ENCODE assay signal across 9 mouse cellular contexts in the genomic region with DNA sequence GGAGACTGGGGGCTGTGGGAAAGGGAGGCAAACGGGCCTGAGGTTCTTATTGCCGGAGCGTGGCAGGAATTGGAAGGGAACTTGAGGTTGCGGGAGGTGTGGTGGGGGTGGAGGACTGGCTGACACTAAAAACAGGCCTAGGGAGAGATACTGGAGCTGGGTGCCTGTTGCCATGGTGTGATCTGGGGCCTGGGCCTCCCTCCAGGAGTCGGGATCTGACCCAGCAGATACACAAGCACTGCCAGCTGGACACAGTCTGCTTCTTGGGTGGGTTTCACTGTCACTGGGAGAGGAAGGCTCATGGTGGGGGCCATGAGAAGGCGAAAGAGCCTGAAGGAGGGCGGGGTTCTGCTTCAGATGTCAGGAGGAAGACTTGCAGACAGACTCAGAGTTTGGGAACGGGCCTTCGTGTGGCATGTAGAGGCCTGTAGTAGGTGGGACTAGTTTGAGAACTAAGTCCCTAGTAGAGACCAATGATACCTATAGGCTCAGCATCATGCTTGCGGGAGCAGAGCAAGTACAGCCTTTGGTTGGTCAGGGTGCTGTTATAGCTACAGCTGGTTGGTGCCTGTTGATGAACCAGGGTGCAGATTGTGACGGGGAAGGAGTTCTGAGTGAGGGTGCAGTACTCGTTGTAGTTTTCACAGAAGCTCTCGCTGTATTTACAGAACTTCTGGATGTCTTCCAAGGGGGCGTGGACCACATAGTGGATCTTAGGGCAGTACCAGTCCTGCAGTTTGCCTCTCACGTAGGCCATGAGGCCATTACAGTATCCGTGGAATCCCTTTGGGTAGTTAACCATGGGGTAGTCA. TPM values are rescaled to one million over a fixed set of nuclear protein-coding genes. Genes with fewer than 3 reads are reported as not detected.
DNase-seq lines count a peak whose midpoint lies in the region; ATAC-seq and TF ChIP-seq lines count a peak whose summit lies in the region.
"Had no signal": no experiment of that assay in that cellular context is flagged by ENCODE, and none has a peak within 500 bp of the region (broad histone marks: within the 10 kb centered on the region; RNA-seq: fewer than 3 reads in every experiment).

No protein-coding gene starts in this region.

- 0 out of 2 replicates have a peak, but pooled peaks have one; percentile 28 for ATAC-seq in limb, embryonic 12.5 days (ENCODE audit: insufficient number of reproducible peaks, insufficient read depth, low FRiP score, low TSS enrichment, low read depth)
- ATAC-seq in lung, embryonic 15.5 days (ENCODE audit: borderline replicate concordance, extremely low read depth, low FRiP score, low TSS enrichment), result peak; percentile 81
- ATAC-seq in stomach, postnatal 0 days (ENCODE audit: low FRiP score, low TSS enrichment), result peak; percentile 74; the same call in 1 of the 2 replicates

- no peak for TF ChIP-seq CTCF in stomach, postnatal 0 days (IDR thresholded peaks at IDR 0.05; ENCODE audit: low read depth)
- no peak for TF ChIP-seq CTCF in kidney, adult 2 months (conservative IDR thresholded peaks at IDR 0.05; ENCODE audit: insufficient read depth, insufficient read length, low read depth, low read length)

- TF ChIP-seq EP300 in stomach, postnatal 0 days (optimal IDR thresholded peaks at IDR 0.05), result no peak

- H3K9me3 ChIP-seq in limb, embryonic 12.5 days, result no peaks in the 10 kb centered on the region
- H3K9me3 ChIP-seq in limb, embryonic 10.5 days (replicated peaks), result no peaks in the 10 kb centered on the region
- H3K9me3 ChIP-seq in lung, embryonic 15.5 days, result no peaks in the 10 kb centered on the region
- H3K9me3 ChIP-seq in stomach, postnatal 0 days (ENCODE audit: control insufficient read depth, low read length), result no peaks in the 10 kb centered on the region

- 81% methylated on average over 16 of the region's 16 CpGs for WGBS in limb, embryonic 12.5 days
- 84% methylated on average over 16 of the region's 16 CpGs for WGBS in limb, embryonic 10.5 days
- 53% methylated on average over 16 of the region's 16 CpGs for WGBS in lung, embryonic 15.5 days
- WGBS in stomach, postnatal 0 days, result 32% methylated on average over 16 of the region's 16 CpGs
- WGBS in kidney, adult 2 months, result 78% methylated on average over 16 of the region's 16 CpGs

- intact Hi-C loops in heart, postnatal 36 days (cut with DNase I), result no loop called here

- no peak overlapping the region for H3K27ac ChIP-seq in limb, embryonic 12.5 days
- H3K27ac ChIP-seq in limb, embryonic 10.5 days, result no peak overlapping the region
- H3K27ac ChIP-seq in lung, embryonic 15.5 days, result peak overlapping the region; percentile 59
- peak overlapping the region; percentile 81 for H3K27ac ChIP-seq in stomach, postnatal 0 days (replicated peaks)
- H3K27ac ChIP-seq in kidney, adult 2 months (ENCODE audit: insufficient read depth, low read depth, low read length), result no peak overlapping the region

- no peak overlapping the region for H3K4me2 ChIP-seq in limb, embryonic 12.5 days
- H3K4me2 ChIP-seq in lung, embryonic 15.5 days, result no peak overlapping the region
- H3K4me2 ChIP-seq in stomach, postnatal 0 days (replicated peaks; ENCODE audit: low read depth), result no peak overlapping the region

- no peaks in the 10 kb centered on the region; the same call in 1 of the 2 replicates for H3K4me1 ChIP-seq in limb, embryonic 12.5 days (replicated peaks)
- no peaks in the 10 kb centered on the region for H3K4me1 ChIP-seq in limb, embryonic 10.5 days
- H3K4me1 ChIP-seq in lung, embryonic 15.5 days, result peaks cover 14% of the 10 kb centered on the region
- peaks cover 14% of the 10 kb centered on the region for H3K4me1 ChIP-seq in stomach, postnatal 0 days (replicated peaks; ENCODE audit: control insufficient read depth, insufficient read depth)
- H3K4me1 ChIP-seq in kidney, adult 2 months (ENCODE audit: control insufficient read depth, insufficient read depth, low read length), result no peaks in the 10 kb centered on the region

- no peak overlapping the region; the same call in 1 of the 2 replicates for H3K9ac ChIP-seq in limb, embryonic 12.5 days (replicated peaks)
- no peak overlapping the region for H3K9ac ChIP-seq in lung, embryonic 15.5 days
- H3K9ac ChIP-seq in stomach, postnatal 0 days (ENCODE audit: low read length), result no peak overlapping the region

- no peak for TF ChIP-seq POLR2A in kidney, adult 2 months (IDR thresholded peaks at IDR 0.05; ENCODE audit: low read depth, low read length)

- DNase-seq in limb, embryonic 10.5 days (ENCODE audit: low spot score), result no peak
- peak; percentile 85 for DNase-seq in gastrocnemius, adult 18-20 months (ENCODE audit: low spot score)
- DNase-seq in heart, postnatal 36 days, result peak; percentile 62 to 65
- peak; percentile 37 for DNase-seq in stomach, postnatal 0 days (ENCODE audit: low spot score)
- no peak for DNase-seq in adrenal gland, postnatal 36 days
- no peak for DNase-seq in kidney, adult 2 months

- no peak overlapping the region for H3K4me3 ChIP-seq in limb, embryonic 12.5 days (replicated peaks)
- no peak overlapping the region for H3K4me3 ChIP-seq in limb, embryonic 10.5 days
- H3K4me3 ChIP-seq in lung, embryonic 15.5 days, result no peak overlapping the region
- H3K4me3 ChIP-seq in stomach, postnatal 0 days (ENCODE audit: low read depth, low read length), result no peak overlapping the region
- no peak overlapping the region for H3K4me3 ChIP-seq in kidney, adult 2 months (ENCODE audit: insufficient read depth, low read depth, low read length)
- H3K4me3 ChIP-seq: erythroblast, embryonic 14.5 days had no signal

- H3K36me3 ChIP-seq in limb, embryonic 12.5 days, result no peaks in the 10 kb centered on the region
- H3K36me3 ChIP-seq in limb, embryonic 10.5 days, result no peaks in the 10 kb centered on the region
- H3K36me3 ChIP-seq in lung, embryonic 15.5 days, result no peaks in the 10 kb centered on the region
- H3K36me3 ChIP-seq in stomach, postnatal 0 days (ENCODE audit: control insufficient read depth, insufficient read depth, low read length), result no peaks in the 10 kb centered on the region
- no peaks in the 10 kb centered on the region for H3K36me3 ChIP-seq in kidney, adult 2 months (ENCODE audit: control insufficient read depth, insufficient read depth, low read length)

- H3K27me3 ChIP-seq in limb, embryonic 12.5 days, result no peaks in the 10 kb centered on the region; the same call in 1 of the 2 replicates
- H3K27me3 ChIP-seq in limb, embryonic 10.5 days (ENCODE audit: low read depth, poor library complexity, severe bottlenecking), result no peaks in the 10 kb centered on the region
- H3K27me3 ChIP-seq in lung, embryonic 15.5 days, result no peaks in the 10 kb centered on the region
- H3K27me3 ChIP-seq in stomach, postnatal 0 days (ENCODE audit: control insufficient read depth, insufficient read depth, low read length), result no peaks in the 10 kb centered on the region
- no peaks in the 10 kb centered on the region for H3K27me3 ChIP-seq in kidney, adult 2 months (replicated peaks; ENCODE audit: control insufficient read depth, insufficient read depth, low read length)

RNA-seq across cellular contexts. Expression of a gene that starts 0.6 kb away (rescaled TPM):
- not detected in 2 replicates for polyA plus RNA-seq in limb, embryonic 12.5 days (2016; fragmentation: Nextera tagmentation; extraction: Ambion mirVana)
- polyA plus RNA-seq in limb, embryonic 10.5 days (2016; fragmentation: Nextera tagmentation; extraction: Ambion mirVana), result not detected in 2 replicates
- total RNA-seq in gastrocnemius, adult 18-20 months (2021), result not detected
- total RNA-seq in heart, postnatal 36 days (2021), result not detected
- not detected in 2 replicates for polyA plus RNA-seq in lung, embryonic 15.5 days (2015; fragmentation: Nextera tagmentation; extraction: Ambion mirVana)
- polyA plus RNA-seq in stomach, postnatal 0 days (2015; fragmentation: Nextera tagmentation; extraction: Ambion mirVana), result 0.07 TPM in 1 of 2 replicates, not detected in the other
- not detected for total RNA-seq in adrenal gland, postnatal 36 days (2021)
- polyA plus RNA-seq in kidney, adult 2 months (2012; rRNA removed), result not detected in 2 replicates
- polyA plus RNA-seq: erythroblast, embryonic 14.5 days had no signal

RNA-seq across cellular contexts. Expression of a gene that starts 3.7 kb away (rescaled TPM):
- not detected in 2 replicates for polyA plus RNA-seq in limb, embryonic 12.5 days (2016; fragmentation: Nextera tagmentation; extraction: Ambion mirVana)
- polyA plus RNA-seq in limb, embryonic 10.5 days (2016; fragmentation: Nextera tagmentation; extraction: Ambion mirVana), result not detected in 2 replicates
- total RNA-seq in gastrocnemius, adult 18-20 months (2021), result 1 to 10 TPM; 2.2 to 2.7 TPM
- total RNA-seq in heart, postnatal 36 days (2021), result not detected
- not detected in 2 replicates for polyA plus RNA-seq in lung, embryonic 15.5 days (2015; fragmentation: Nextera tagmentation; extraction: Ambion mirVana)
- not detected in 2 replicates for polyA plus RNA-seq in stomach, postnatal 0 days (2015; fragmentation: Nextera tagmentation; extraction: Ambion mirVana)
- total RNA-seq in adrenal gland, postnatal 36 days (2021), result not detected
- polyA plus RNA-seq in kidney, adult 2 months (2012; rRNA removed), result not detected in 2 replicates
- polyA plus RNA-seq: erythroblast, embryonic 14.5 days had no signal

RNA-seq across cellular contexts. Expression of a gene that starts 8.0 kb away (rescaled TPM):
- polyA plus RNA-seq in limb, embryonic 12.5 days (2016; fragmentation: Nextera tagmentation; extraction: Ambion mirVana), result 35.4 and 35.7 TPM in 2 replicates
- polyA plus RNA-seq in limb, embryonic 10.5 days (2016; fragmentation: Nextera tagmentation; extraction: Ambion mirVana), result 5.0 and 8.3 TPM in 2 replicates
- 1,000 to 10,000 TPM; 1,941 to 1,973 TPM for total RNA-seq in gastrocnemius, adult 18-20 months (2021)
- total RNA-seq in heart, postnatal 36 days (2021), result 1,000 to 10,000 TPM; 1,444 to 1,487 TPM
- 60.6 and 63.7 TPM in 2 replicates for polyA plus RNA-seq in lung, embryonic 15.5 days (2015; fragmentation: Nextera tagmentation; extraction: Ambion mirVana)
- polyA plus RNA-seq in stomach, postnatal 0 days (2015; fragmentation: Nextera tagmentation; extraction: Ambion mirVana), result 71.6 and 79.4 TPM in 2 replicates
- 100 to 1,000 TPM; 233 to 255 TPM for total RNA-seq in adrenal gland, postnatal 36 days (2021)
- polyA plus RNA-seq in kidney, adult 2 months (2012; rRNA removed), result 220 and 235 TPM in 2 replicates

RNA-seq across cellular contexts. Expression of a gene that starts 29.3 kb away (rescaled TPM):
- polyA plus RNA-seq in limb, embryonic 12.5 days (2016; fragmentation: Nextera tagmentation; extraction: Ambion mirVana), result 0.48 and 0.74 TPM in 2 replicates
- 0.31 and 0.39 TPM in 2 replicates for polyA plus RNA-seq in limb, embryonic 10.5 days (2016; fragmentation: Nextera tagmentation; extraction: Ambion mirVana)
- under 1 TPM; 0.33 to 0.57 TPM for total RNA-seq in gastrocnemius, adult 18-20 months (2021)
- total RNA-seq in heart, postnatal 36 days (2021), result under 1 TPM; 0.11 to 0.22 TPM
- polyA plus RNA-seq in lung, embryonic 15.5 days (2015; fragmentation: Nextera tagmentation; extraction: Ambion mirVana), result 0.34 and 0.38 TPM in 2 replicates
- 1.1 and 1.4 TPM in 2 replicates for polyA plus RNA-seq in stomach, postnatal 0 days (2015; fragmentation: Nextera tagmentation; extraction: Ambion mirVana)
- under 1 TPM; 0.33 to 0.99 TPM for total RNA-seq in adrenal gland, postnatal 36 days (2021)
- 0.45 and 0.52 TPM in 2 replicates for polyA plus RNA-seq in kidney, adult 2 months (2012; rRNA removed)
- polyA plus RNA-seq: erythroblast, embryonic 14.5 days had no signal

RNA-seq across cellular contexts. Expression of a gene that starts 37.3 kb away (rescaled TPM):
- 59.9 and 64.0 TPM in 2 replicates for polyA plus RNA-seq in limb, embryonic 12.5 days (2016; fragmentation: Nextera tagmentation; extraction: Ambion mirVana)
- polyA plus RNA-seq in limb, embryonic 10.5 days (2016; fragmentation: Nextera tagmentation; extraction: Ambion mirVana), result 48.6 and 54.1 TPM in 2 replicates
- total RNA-seq in gastrocnemius, adult 18-20 months (2021), result 10 to 100 TPM; 12.2 to 19.5 TPM
- total RNA-seq in heart, postnatal 36 days (2021), result 10 to 100 TPM; 19.3 to 24.4 TPM
- 40.0 and 40.1 TPM in 2 replicates for polyA plus RNA-seq in lung, embryonic 15.5 days (2015; fragmentation: Nextera tagmentation; extraction: Ambion mirVana)
- polyA plus RNA-seq in stomach, postnatal 0 days (2015; fragmentation: Nextera tagmentation; extraction: Ambion mirVana), result 22.7 and 24.0 TPM in 2 replicates
- 10 to 100 TPM; 22.1 to 39.7 TPM for total RNA-seq in adrenal gland, postnatal 36 days (2021)
- polyA plus RNA-seq in kidney, adult 2 months (2012; rRNA removed), result 24.0 and 27.6 TPM in 2 replicates

Comparison
In these comparisons a context has a peak if more than half of its experiments do, and no peak if none do; other contexts are left out.
1. ATAC-seq: peak in every context shown above with its lines; median percentile 81 in lung, embryonic 15.5 days; 74 in stomach, postnatal 0 days; 28 in limb, embryonic 12.5 days.
2. H3K27ac ChIP-seq: peak in lung, embryonic 15.5 days (single experiment) and stomach, postnatal 0 days (single experiment); none in limb, embryonic 12.5 days (single experiment), limb, embryonic 10.5 days (single experiment) and kidney, adult 2 months (single experiment).
3. DNase-seq: peak in gastrocnemius, adult 18-20 months (single experiment), heart, postnatal 36 days (2 of 2) and stomach, postnatal 0 days (single experiment); none in limb, embryonic 10.5 days (single experiment), adrenal gland, postnatal 36 days (0 of 2) and kidney, adult 2 months (single experiment).